Mouse (Mus musculus) left cerebral cortex, postnatal 36 days (tissue): Measurements from ENCODE around the gene BC048562. TPM values are rescaled to one million over a fixed set of nuclear protein-coding genes. Genes with fewer than 3 reads are reported as not detected.

ENCODE experiments used
- DNase-seq, 2 experiments: peaks; one replicate each; pipeline ENCODE4 v3.0.0; 2021 to 2022; ENCODE audit warnings: low spot score in 2 of 2, mixed read lengths in 1 of 2
- intact Hi-C: fragments of 180-260 bp; cut with DNase I; formaldehyde crosslinking; loops from one replicate; pipeline ENCODE4 v1.15.1; 2025
- total RNA-seq, 2 experiments: library from RNA; stranded (reverse); gene quantifications; 2 replicates each; pipeline ENCODE4 v1.2.3; 2021

The BC048562 gene
- total RNA-seq, 2 experiments from 2014 or later = not detected

DNA sequence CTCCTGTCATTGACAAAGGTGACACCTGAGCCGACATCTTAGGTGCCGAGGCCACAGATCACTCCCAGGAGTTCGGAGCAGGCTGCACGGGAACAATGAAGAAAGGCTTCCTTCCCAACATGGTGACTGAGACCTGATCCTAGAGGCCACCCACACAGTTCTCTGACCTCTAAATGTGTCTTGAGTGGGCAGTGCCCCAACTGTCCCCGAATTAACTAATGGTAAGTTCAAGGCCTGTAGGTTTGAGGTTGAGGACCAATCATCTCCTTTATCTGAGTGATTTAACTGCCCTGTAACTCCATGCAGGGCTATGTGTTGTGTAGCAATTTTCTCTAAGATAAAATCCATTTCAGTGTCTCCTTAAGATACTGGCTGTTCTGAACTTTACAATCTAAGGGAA is 33.1 kb downstream of the BC048562 start:
- intact Hi-C loops = no loop called here

DNA sequence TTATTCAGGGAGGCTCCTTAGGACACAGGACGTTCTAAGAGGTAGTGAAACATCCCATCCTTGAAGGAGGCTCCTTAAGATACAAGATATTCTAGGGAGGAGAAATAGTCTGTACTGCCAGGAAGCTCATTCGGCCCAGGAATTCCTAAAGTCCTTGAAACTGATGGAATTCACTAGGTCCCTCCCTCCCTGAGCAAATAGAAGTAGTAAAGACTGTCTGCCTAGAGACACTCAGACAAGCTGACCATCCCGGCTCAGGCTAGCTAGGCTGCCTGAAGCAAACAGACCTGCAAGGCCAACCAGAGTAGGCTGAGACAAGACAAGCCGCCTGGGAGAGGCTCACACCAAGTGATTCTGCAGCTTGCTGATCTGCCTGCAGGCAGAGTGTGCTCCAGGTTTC is 33.6 kb downstream of the BC048562 start:
- intact Hi-C loops = no loop called here

More for the DNA sequence above, 33.1 kb downstream of the BC048562 start:
- no peak for DNase-seq

DNA sequence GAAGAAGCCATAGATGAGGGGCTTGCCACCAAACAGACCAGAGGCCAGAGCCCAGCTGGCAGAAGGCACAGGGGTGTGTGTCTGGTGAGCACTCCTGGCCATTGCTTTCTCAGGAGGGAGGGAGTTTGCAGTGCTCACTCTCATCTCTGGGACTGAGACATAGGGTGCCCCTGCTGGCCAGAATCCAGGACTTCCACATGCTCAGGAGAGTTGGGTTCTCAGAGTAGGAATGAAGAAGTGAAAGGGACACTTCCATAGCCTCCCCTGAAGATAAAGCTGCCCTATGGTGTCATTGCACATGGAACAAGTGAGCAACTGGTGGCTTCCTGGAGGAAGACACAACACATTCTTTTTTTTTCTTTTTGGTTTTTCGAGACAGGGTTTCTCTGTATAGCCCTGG is 38.2 kb downstream of the BC048562 start:
- intact Hi-C loops = no loop called here
- no peak for DNase-seq

More for the DNA sequence above, 33.6 kb downstream of the BC048562 start:
- no peak for DNase-seq

DNA sequence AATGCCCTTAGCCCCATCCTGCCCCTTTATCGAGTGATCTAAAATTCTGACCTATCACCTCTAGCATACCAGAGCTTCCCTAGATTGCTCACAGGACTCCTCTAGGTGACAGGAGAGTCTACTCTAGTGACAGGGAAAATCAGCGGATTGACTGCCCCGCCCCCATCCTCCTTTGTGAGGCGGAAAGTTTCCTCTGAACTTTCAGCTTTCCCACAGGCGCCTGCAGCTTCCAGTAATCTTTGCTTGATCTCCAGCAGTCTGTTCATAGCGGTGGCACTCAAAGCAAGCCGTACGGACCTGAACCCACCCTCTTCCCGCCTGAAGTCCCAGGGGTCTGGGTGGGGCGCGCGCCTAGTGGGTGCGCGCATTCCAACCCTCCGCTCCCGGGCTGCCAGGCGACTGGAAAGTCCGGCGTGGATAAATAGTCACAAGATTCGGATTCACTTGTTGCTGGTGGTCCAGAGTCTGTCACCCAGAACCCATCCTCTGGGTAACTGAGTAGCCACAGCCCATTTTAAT is 42.4 kb downstream of the BC048562 start:
- intact Hi-C loops = no loop called here
- DNase-seq = peak in 1 of 2 experiments; percentile 36

DNA sequence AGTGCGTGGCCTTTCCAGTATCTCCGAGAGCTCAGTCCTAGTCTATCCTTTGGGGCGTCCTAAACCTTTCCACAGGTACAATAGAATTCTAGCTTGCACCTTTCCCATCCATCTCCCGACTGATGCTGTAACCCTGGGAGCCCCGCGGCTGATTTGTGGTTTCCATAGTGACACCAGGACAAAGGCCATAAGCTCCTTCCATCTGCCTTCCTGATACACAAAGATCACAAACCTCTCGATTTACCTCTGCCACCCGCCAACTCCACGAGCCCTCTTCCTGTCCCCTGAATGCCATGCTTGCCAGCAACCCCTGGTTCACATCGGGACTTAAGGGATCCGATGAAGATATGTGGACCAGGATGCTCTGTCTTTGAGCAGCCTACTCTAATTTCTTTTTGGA is 43.0 kb downstream of the BC048562 start:
- intact Hi-C loops = no loop called here
- DNase-seq = no peak

- DNase-seq = no peak
- intact Hi-C loops = no loop called here
Measured at GRCm38 (mm10) chr9:108479721-108480351, 43.6 kb downstream of the BC048562 start, which contains the start of gene Lamb2. Lamb2 (plus strand) TSS chr9:108479736.

- intact Hi-C loops = no loop called here
Measured at GRCm38 (mm10) chr9:108480813-108481519, 44.7 kb downstream of the BC048562 start.

GRCm38 (mm10) chr9:108481520-108482210 is 45.4 kb downstream of the BC048562 start:
- intact Hi-C loops = no loop called here
- no peak for DNase-seq

More at GRCm38 (mm10) chr9:108480813-108481519, 44.7 kb downstream of the BC048562 start:
- no peak for DNase-seq

DNA sequence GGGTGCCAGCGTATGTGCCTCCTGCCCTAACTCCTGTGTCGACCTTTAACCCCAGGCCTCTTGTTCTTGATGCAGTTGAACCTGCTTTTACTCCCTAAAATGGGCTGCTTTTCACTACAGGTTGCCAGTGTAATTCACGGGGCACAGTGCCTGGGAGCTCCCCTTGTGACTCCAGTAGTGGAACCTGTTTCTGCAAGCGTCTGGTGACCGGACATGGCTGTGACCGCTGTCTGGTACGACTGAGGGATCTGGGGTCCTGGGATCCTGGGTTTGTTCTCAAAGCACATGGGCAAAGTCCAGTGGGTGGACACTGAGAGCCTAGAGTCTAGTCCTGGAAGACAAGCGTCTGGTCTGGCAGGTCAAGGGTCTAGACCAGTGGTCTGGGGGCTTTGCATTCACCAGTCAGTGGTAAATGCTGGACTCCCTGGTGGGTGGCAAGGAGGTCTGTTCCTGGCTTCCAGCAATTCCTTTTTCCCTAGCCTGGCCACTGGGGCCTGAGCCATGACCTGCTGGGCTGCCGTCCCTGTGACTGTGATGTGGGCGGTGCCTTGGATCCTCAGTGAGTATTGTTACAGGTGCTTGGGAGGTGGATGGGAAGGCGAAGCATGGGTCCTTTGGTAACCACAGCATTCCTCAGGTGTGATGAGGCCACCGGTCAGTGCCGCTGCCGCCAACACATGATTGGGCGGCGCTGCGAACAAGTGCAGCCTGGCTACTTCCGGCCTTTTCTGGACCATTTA is 46.9 kb downstream of the BC048562 start:
- DNase-seq = no peak
- intact Hi-C loops = no loop called here

GRCm38 (mm10) chr9:108484021-108484420 is 47.7 kb downstream of the BC048562 start:
- intact Hi-C loops = no loop called here
- no peak for DNase-seq

DNA sequence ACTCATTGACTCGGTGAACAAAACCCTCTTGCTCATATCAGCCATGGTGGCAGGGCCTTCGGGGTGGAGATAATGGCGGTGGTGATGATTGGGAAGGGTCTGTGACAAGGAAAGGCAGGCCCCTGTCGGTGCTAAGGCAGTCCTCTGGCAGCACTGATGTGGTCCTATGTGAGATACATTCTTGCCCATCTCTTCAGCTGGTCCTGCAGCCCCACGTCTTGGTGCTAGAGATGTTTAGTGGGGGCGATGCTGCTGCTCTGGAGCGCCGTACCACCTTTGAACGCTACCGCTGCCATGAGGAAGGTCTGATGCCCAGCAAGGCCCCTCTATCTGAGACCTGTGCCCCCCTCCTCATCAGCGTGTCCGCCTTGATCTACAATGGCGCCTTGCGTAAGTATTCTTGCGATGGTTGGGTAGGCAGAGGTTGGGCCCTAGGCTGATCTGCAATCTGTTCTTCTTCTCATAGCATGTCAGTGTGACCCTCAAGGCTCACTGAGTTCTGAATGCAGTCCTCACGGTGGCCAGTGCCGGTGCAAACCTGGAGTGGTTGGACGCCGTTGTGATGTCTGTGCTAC is 49.1 kb downstream of the BC048562 start:
- DNase-seq = no peak
- intact Hi-C loops = no loop called here

- no peak for DNase-seq
- intact Hi-C loops = no loop called here
Measured at GRCm38 (mm10) chr9:108486973-108487530, 50.8 kb downstream of the BC048562 start.

- DNase-seq = no peak
- intact Hi-C loops = no loop called here
Measured at GRCm38 (mm10) chr9:108488403-108488802, 52.1 kb downstream of the BC048562 start.

GRCm38 (mm10) chr9:108489215-108489614 is 52.9 kb downstream of the BC048562 start:
- intact Hi-C loops = no loop called here
- DNase-seq = no peak

DNA sequence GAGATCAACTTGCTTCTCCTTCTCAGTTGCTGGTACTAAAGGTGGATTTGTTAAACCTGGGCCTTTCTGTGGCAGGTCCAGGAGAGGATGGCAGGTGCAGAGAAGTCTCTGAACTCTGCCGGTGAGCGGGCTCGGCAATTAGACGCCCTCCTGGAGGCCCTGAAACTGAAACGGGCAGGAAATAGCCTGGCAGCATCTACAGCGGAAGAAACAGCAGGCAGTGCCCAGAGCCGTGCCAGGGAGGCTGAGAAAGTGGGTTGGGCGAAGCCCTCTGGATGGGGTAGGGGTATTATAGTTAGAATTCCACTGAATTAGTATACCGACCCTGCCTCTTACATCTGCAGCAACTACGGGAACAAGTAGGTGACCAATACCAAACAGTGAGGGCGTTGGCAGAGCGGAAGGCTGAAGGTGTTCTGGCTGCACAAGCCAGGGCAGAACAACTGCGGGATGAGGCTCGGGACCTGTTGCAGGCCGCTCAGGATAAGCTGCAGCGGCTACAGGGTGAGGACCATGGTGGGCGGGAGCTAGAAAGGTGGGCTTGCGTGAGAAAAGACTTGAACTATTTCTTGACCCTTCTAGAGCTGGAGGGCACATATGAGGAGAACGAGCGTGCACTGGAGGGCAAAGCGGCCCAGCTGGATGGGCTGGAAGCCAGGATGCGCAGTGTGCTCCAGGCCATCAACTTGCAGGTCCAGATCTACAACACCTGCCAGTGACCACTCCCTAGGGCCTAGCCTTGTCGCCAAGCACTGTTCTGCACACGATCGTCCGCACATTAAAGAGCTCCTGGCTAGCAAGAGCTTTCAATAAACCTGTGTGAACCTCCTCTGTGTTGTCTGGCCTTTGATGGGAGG is 53.6 kb downstream of the BC048562 start:
- intact Hi-C loops = no loop called here

GRCm38 (mm10) chr9:108490559-108491285 is 54.4 kb downstream of the BC048562 start, which contains the start of gene Usp19:
Usp19 (plus strand) TSS chr9:108490602.
- intact Hi-C loops = no loop called here
- DNase-seq = peak; percentile 96

More for the DNA sequence above, 53.6 kb downstream of the BC048562 start:
- no peak for DNase-seq

GRCm38 (mm10) chr9:108491286-108491580 is 55.0 kb downstream of the BC048562 start:
- intact Hi-C loops = no loop called here
- no peak for DNase-seq
